Mouse (Mus musculus): ENCODE measurements around the gene B430306N03Rik. TPM values are rescaled to one million over a fixed set of nuclear protein-coding genes. Genes with fewer than 3 reads are reported as not detected.
"Not testable (repeated sequence)": the region's sequence is repeated elsewhere in the genome, so short reads cannot be mapped to it uniquely, and the experiment has no call there.

The B430306N03Rik gene
- total and polyA plus RNA-seq, 2 experiments from 2014 or later: 0.18 to 0.23 TPM

GRCm38 (mm10) chr17:48347287-48347686 is 31.3 kb downstream of the B430306N03Rik start:
- Histone ChIP-seq H3K9me3 (replicated peaks; ENCODE audit: control insufficient read depth, low read length) (no peaks in the 10 kb centered on the region), H3K9ac (replicated peaks; ENCODE audit: low read depth, low read length) (no peak overlapping the region), H3K4me2 (ENCODE audit: low read depth, low read length) (no peak overlapping the region), H3K36me3 (replicated peaks; ENCODE audit: control insufficient read depth, insufficient read depth, low read length) (no peaks in the 10 kb centered on the region), H3K27ac (ENCODE audit: low read depth) (no peak overlapping the region), H3K27me3 (ENCODE audit: control insufficient read depth, insufficient read depth, low read length) (no peaks in the 10 kb centered on the region), H3K4me3 (ENCODE audit: low read depth, low read length) (no peak overlapping the region), H3K4me1 (ENCODE audit: control insufficient read depth, insufficient read depth) (no peaks in the 10 kb centered on the region)
- WGBS: 71% methylated on average over 2 of the region's 2 CpGs
- no peak for ATAC-seq (ENCODE audit: insufficient read depth, low read depth)
- DNase-seq (ENCODE audit: low spot score): no peak
- no peak for TF ChIP-seq CTCF (IDR thresholded peaks at IDR 0.05; ENCODE audit: low read depth)
- no peak for TF ChIP-seq EP300 (IDR thresholded peaks at IDR 0.05; ENCODE audit: low read depth)

GRCm38 (mm10) chr17:48350681-48351193 is 34.8 kb downstream of the B430306N03Rik start:
- Histone ChIP-seq H3K27me3 (ENCODE audit: control insufficient read depth, insufficient read depth, low read length) (no peaks in the 10 kb centered on the region), H3K9ac (replicated peaks; ENCODE audit: low read depth, low read length) (no peak overlapping the region), H3K4me2 (ENCODE audit: low read depth, low read length) (no peak overlapping the region), H3K36me3 (replicated peaks; ENCODE audit: control insufficient read depth, insufficient read depth, low read length) (no peaks in the 10 kb centered on the region), H3K4me1 (ENCODE audit: control insufficient read depth, insufficient read depth) (no peaks in the 10 kb centered on the region), H3K9me3 (replicated peaks; ENCODE audit: control insufficient read depth, low read length) (no peaks in the 10 kb centered on the region), H3K27ac (ENCODE audit: low read depth) (no peak overlapping the region), H3K4me3 (ENCODE audit: low read depth, low read length) (no peak overlapping the region)
- no peak for ATAC-seq (ENCODE audit: insufficient read depth, low read depth)
- no peak for TF ChIP-seq CTCF (IDR thresholded peaks at IDR 0.05; ENCODE audit: low read depth)
- no peak for DNase-seq (ENCODE audit: low spot score)
- WGBS: 65% methylated on average over 5 of the region's 5 CpGs

GRCm38 (mm10) chr17:48352976-48353375 is 37.0 kb downstream of the B430306N03Rik start:
- DNase-seq (ENCODE audit: low spot score); H3K4me2 ChIP-seq (ENCODE audit: low read depth, low read length); ATAC-seq (ENCODE audit: insufficient read depth, low read depth); H3K4me1 ChIP-seq (ENCODE audit: control insufficient read depth, insufficient read depth); H3K36me3 ChIP-seq (replicated peaks; ENCODE audit: control insufficient read depth, insufficient read depth, low read length); H3K9ac ChIP-seq (replicated peaks; ENCODE audit: low read depth, low read length); H3K27ac ChIP-seq (ENCODE audit: low read depth); H3K9me3 ChIP-seq (replicated peaks; ENCODE audit: control insufficient read depth, low read length); H3K27me3 ChIP-seq (ENCODE audit: control insufficient read depth, insufficient read depth, low read length); H3K4me3 ChIP-seq (ENCODE audit: low read depth, low read length): not testable (repeated sequence)
- 71% methylated on average over 7 of the region's 7 CpGs for WGBS

GRCm38 (mm10) chr17:48355822-48356221 is 39.9 kb downstream of the B430306N03Rik start:
- 79% methylated on average over 3 of the region's 3 CpGs for WGBS
- H3K9me3 ChIP-seq (replicated peaks; ENCODE audit: control insufficient read depth, low read length): no peaks in the 10 kb centered on the region
- no peak overlapping the region for H3K27ac ChIP-seq (ENCODE audit: low read depth)
- H3K9ac ChIP-seq (replicated peaks; ENCODE audit: low read depth, low read length): no peak overlapping the region
- no peak for DNase-seq (ENCODE audit: low spot score)
- TF ChIP-seq CTCF (IDR thresholded peaks at IDR 0.05; ENCODE audit: low read depth) (no peak), EP300 (IDR thresholded peaks at IDR 0.05; ENCODE audit: low read depth) (no peak)
- no peak overlapping the region for H3K4me3 ChIP-seq (ENCODE audit: low read depth, low read length)
- no peaks in the 10 kb centered on the region for H3K4me1 ChIP-seq (ENCODE audit: control insufficient read depth, insufficient read depth)
- H3K4me2 ChIP-seq (ENCODE audit: low read depth, low read length): no peak overlapping the region
- no peaks in the 10 kb centered on the region for H3K27me3 ChIP-seq (ENCODE audit: control insufficient read depth, insufficient read depth, low read length)
- ATAC-seq (ENCODE audit: insufficient read depth, low read depth): no peak
- no peaks in the 10 kb centered on the region for H3K36me3 ChIP-seq (replicated peaks; ENCODE audit: control insufficient read depth, insufficient read depth, low read length)

DNA sequence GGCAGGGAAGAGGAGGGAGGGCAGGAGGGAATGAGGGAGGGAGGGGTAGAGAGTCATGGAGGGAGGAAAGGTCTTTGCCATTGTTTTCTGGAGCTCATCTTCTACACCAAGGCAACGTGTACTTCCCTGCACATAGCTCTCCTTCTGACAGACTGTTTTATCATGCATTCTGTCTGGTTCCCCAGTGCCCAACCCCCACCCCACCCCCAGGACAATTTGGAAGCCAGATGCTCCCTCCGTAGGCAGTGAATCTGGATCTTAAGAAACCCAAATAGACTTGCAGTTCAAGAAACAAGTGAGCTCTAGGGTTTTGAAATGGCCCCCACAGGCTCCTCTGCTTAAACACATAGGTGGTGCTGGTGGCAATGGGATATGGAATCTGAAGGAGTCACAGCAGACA is 42.0 kb downstream of the B430306N03Rik start:
- Histone ChIP-seq H3K27me3 (ENCODE audit: control insufficient read depth, insufficient read depth, low read length) (no peaks in the 10 kb centered on the region), H3K27ac (ENCODE audit: low read depth) (no peak overlapping the region), H3K4me3 (ENCODE audit: low read depth, low read length) (no peak overlapping the region), H3K4me1 (ENCODE audit: control insufficient read depth, insufficient read depth) (peaks cover 2% of the 10 kb centered on the region; the same call in 1 of the 2 replicates), H3K36me3 (replicated peaks; ENCODE audit: control insufficient read depth, insufficient read depth, low read length) (no peaks in the 10 kb centered on the region), H3K4me2 (ENCODE audit: low read depth, low read length) (no peak overlapping the region), H3K9me3 (replicated peaks; ENCODE audit: control insufficient read depth, low read length) (no peaks in the 10 kb centered on the region), H3K9ac (replicated peaks; ENCODE audit: low read depth, low read length) (no peak overlapping the region)
- WGBS: 41% methylated on average over 2 of the region's 2 CpGs
- ATAC-seq (ENCODE audit: insufficient read depth, low read depth): no peak
- DNase-seq (ENCODE audit: low spot score): no peak
- TF ChIP-seq EP300 (IDR thresholded peaks at IDR 0.05; ENCODE audit: low read depth) (no peak), CTCF (IDR thresholded peaks at IDR 0.05; ENCODE audit: low read depth) (no peak)

GRCm38 (mm10) chr17:48359616-48360015 is 43.7 kb downstream of the B430306N03Rik start, which contains the start of gene Treml1:
TSS of gene Treml1 (plus strand) at chr17:48359916.
- ATAC-seq (ENCODE audit: insufficient read depth, low read depth): no peak
- DNase-seq (ENCODE audit: low spot score): no peak
- no peak within 1 kb of the TSS for H3K4me2 ChIP-seq (ENCODE audit: low read depth, low read length)
- no peaks in the 10 kb centered on the region for H3K36me3 ChIP-seq (replicated peaks; ENCODE audit: control insufficient read depth, insufficient read depth, low read length)
- TF ChIP-seq EP300 (IDR thresholded peaks at IDR 0.05; ENCODE audit: low read depth): no peak
- TF ChIP-seq CTCF (IDR thresholded peaks at IDR 0.05; ENCODE audit: low read depth): no peak
- H3K27me3 ChIP-seq (ENCODE audit: control insufficient read depth, insufficient read depth, low read length): no peaks in the 10 kb centered on the region
- no peak within 1 kb of the TSS for H3K27ac ChIP-seq (ENCODE audit: low read depth)
- H3K4me3 ChIP-seq (ENCODE audit: low read depth, low read length): no peak within 1 kb of the TSS
- H3K9ac ChIP-seq (replicated peaks; ENCODE audit: low read depth, low read length): no peak within 1 kb of the TSS
- H3K9me3 ChIP-seq (replicated peaks; ENCODE audit: control insufficient read depth, low read length): no peaks in the 10 kb centered on the region
- 65% methylated on average over 7 of the region's 7 CpGs for WGBS
- H3K4me1 ChIP-seq (ENCODE audit: control insufficient read depth, insufficient read depth): peaks cover 15% of the 10 kb centered on the region

All from heart, postnatal 0 days (tissue).